Mouse (Mus musculus): ENCODE measurements around the gene Nsa2. TPM values are rescaled to one million over a fixed set of nuclear protein-coding genes. Genes with fewer than 3 reads are reported as not detected.
"Not testable (repeated sequence)": the region's sequence is repeated elsewhere in the genome, so short reads cannot be mapped to it uniquely, and the experiment has no call there.

The Nsa2 gene
- total RNA-seq (2015) (225 and 248 TPM in 2 replicates), total RNA-seq (2017) (333 and 335 TPM in 2 replicates)

DNA sequence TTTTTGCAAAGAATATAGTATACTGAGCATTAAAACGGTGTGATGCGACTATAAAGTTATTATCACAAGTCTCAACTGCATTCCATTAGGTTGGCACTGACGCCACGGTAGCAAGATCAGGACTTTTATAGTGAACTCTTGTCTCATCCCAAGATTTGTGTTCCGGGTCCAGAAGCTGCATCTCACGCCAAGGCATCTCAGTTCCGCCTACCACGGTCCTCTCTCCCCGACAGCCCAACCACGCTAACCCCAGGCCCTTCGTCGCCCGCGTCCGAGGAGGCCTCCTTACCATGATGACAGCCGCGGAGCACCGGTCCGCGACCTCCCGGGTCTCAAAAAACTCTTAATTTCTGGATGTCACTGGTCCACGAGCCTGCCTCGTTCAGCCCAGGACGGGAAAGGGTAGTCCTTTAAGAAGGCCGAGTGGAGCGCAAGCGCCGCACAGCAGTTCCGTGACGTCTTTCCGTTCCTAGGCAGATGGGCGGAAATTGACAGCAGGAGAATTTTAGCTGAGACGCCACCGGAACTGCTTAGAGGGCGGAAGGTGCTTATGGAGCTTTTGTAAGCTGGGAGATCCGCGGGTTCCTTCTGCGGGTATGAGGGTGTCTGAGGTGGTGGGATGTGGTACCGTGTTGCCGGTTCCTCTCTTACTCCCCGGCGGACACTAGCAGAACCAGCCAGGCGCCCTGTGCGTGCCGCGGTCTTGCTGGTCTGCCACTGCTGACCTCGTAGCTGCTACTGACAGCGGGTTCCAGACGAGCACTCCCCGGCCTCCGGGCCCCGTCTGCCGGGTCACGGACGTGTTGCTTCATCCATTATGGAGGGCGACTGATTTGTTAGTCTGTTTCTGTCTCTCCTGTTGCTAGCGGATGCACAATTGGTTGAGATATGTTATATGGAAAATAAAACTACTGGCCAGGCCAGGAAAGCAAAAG is at the start of gene Nsa2, which contains the start of gene Gfm2:
Gene Nsa2 (minus strand): TSS at position 472 of the 935 bp plus-strand sequence.
Gene Gfm2 (plus strand): TSS at position 472 of the 935 bp plus-strand sequence.
- ATAC-seq (ENCODE audit: poor library complexity, severe bottlenecking): peak; percentile 98

DNA sequence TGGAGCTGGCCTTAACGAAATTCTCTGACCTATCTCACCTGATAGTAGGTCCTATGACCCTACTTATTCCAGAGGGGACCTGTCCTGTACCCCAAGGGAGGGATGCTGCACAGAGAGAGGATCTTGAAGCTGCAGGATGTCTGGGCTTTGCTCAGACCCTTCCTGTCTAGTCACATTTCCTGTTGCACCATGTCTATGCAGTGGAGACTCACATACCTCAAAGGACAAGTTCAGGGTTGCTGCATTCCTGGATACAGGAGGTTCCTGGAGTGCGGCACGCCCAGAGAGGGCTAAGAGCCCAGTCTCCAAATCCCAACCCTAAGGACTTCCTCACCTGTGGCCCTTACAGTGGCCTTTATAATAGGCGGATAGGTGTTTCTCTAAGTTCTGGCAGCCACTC is 48.6 kb upstream of the Nsa2 start:
- peak; percentile 13; the same call in 1 of the 2 replicates for ATAC-seq (ENCODE audit: poor library complexity, severe bottlenecking)

DNA sequence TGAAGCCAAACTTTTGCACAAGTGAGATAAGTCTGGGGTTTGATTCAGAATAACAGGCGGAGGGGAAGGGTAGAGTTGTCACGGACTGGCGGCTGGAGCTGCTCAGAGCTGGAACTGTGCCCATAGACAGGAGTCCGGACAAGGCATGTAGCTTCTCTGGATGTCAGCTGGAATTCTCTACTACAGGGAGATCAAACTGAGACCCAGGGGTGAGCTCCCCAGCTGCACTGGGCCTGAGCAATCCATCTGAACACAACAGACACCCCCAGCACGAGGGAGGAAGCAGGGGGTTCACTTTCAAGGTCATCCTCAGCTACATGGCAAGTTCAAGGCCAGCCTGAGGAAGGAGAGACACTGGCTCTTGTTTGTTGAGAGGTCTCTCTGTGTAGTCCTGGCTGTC is 46.9 kb upstream of the Nsa2 start:
- no peak for ATAC-seq (ENCODE audit: poor library complexity, severe bottlenecking)

DNA sequence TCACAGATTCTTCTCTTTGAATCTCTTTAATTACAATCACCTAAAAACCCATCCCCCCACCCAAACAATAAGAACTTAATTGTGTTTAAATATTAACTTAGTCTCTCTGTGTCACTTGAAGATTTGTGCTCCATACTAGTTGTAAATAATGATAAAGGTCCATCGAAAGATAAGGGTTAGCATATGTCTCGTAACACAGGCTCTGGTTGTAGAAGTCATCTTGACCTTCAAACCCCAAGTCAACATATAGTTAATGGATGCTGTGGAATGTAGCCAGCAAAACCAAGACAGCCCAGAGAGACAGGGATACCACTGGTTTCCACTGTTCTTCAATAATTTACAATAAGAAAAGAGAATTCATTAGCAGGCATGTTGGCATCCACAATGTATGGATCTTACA is 46.4 kb upstream of the Nsa2 start:
- no peak for ATAC-seq (ENCODE audit: poor library complexity, severe bottlenecking)

DNA sequence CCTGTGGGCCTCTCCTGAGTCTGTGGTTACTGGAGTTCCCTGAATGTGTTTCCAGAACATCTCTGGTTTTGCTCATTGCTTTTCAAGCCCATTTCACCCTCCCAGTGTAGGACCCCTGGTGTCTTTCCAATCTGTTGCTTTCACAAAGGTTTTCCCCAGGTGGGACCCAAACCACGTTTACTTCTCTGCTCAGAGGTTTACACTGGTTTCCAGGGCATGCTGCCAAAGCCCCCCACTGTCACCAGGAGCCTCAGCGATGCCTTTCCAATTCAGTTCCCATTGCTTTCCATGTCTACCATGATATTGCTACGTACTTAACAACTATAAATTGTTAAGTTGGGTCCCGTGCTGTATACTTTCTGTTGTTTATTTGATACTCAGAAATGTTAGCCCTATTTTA is 45.1 kb upstream of the Nsa2 start:
- no peak for ATAC-seq (ENCODE audit: poor library complexity, severe bottlenecking)

DNA sequence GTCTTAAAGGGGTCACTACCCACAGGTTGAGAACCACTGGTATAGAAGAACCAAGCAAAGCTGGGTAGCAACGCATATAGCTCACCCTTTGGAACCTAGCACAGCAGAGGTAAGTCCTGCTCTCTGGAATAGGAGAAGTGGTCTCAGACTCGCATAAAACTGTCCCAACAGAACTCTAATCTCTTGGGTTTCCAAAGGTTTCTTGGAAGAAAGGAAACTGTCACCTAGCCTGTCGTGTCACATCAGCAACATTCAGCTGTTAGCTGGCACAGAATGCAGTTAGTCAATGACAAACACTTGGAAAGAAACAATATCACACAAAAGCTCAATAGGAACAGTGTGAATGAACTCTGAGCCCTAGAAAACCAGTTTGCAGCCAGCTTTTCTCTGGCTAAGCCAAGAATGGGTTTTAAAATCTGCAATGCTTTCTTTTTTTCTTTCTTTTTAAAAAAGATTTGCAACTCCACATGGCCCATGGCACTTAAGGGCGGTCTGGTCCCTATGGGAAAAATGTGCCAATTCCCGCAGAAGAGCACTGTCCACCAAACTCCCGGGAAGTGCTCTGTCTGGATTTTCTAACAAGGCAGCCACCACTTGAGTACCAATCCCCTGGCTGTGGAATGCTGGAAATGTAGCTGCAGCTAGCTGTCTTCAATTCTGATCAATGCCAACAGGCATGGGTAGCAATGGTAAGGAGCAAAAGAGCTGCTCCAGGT is 42.5 kb upstream of the Nsa2 start:
- no peak for ATAC-seq (ENCODE audit: poor library complexity, severe bottlenecking)

DNA sequence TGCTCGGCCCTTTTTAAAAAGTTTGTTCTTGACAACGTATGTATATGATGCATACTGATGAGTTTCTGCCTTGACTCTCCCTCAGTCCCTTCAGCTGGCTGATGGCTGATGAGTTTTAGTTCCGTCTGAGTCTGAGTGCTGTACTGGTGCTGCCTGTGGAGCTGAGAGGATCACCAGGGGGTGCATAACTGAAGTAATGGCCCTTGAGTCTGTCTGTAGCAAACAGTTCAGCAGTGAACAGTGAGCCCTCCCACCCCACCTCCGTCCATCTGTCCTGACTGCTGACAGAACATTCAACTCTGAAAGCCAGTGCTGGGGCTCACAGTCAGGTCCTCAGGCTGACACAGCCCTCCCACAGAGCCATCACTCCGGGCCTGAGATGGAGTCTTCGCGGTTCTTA is 41.2 kb upstream of the Nsa2 start:
- no peak for ATAC-seq (ENCODE audit: poor library complexity, severe bottlenecking)

DNA sequence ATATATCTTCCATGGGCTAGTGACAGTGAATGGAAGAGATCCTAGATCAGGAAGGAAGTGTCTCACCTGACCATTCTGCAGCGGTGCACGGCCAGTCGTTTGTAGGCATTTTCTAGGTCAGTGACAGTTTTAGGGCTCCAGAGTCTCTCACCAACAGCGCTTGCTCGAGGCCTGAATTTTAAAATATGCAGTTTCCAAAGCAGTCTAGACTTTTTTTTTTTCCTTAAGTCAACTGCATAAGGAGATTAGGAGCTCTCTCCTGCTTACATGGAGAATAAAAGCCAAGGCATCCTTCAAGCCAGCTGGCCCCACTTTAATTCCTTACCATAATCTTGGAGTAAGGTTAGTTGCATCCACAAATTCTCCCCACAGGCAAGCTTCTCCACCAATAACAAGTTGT is 39.0 kb upstream of the Nsa2 start:
- ATAC-seq (ENCODE audit: poor library complexity, severe bottlenecking): no peak

DNA sequence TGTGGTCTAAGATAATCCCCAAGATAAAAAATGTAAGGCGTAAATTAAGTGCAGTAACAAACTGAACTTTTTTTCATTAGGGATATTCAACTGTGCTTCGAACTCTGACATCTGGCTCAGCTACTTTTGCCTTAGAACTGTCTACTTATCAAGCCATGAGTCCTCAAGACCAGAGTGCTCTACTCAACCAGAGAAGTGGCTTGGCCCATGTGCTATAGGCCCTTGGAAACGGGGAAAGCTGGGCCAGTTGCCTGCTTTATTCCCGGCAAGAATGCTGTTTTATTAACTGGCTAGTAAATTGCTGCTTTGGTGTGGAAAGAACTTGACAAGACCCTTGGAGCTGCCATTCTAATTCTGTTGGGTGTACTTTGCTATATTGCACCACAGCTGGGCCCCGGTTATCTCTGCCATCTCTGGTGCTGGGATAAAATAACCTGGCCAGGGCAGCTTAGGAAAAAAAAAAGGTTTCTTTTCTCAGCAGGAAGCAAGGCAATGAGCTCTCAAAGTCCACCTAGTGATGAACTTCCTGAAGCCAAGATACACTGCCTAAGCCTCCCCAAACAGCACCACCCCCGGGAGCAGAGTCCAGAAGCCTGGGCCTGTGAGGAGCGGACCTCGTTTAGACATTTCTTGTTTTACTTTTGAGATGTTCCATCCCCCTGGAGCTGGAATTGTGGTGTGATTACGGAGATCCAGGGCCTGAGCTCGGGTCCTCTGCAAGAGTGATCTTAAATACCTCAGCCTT is 38.0 kb upstream of the Nsa2 start:
- no peak for ATAC-seq (ENCODE audit: poor library complexity, severe bottlenecking)

DNA sequence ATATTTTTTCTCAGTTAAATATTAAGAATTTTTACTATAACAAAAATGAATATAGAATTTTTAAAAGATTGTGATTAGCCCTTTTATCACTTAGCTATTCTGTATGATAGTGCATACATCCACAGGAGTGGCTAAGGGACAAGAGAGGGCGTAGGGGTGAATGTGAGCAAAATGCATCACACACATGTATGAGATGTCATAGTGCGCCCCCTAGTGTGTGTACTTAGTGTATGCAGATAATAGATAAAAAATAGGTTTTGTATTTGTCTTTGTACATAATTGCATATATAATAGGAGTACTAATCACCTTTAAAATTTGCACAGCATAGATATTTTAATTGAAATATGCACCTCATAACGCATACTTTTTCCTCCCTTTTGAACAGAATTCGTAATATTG is 8.1 kb upstream of the Nsa2 start:
- ATAC-seq (ENCODE audit: poor library complexity, severe bottlenecking): peak; percentile 94

DNA sequence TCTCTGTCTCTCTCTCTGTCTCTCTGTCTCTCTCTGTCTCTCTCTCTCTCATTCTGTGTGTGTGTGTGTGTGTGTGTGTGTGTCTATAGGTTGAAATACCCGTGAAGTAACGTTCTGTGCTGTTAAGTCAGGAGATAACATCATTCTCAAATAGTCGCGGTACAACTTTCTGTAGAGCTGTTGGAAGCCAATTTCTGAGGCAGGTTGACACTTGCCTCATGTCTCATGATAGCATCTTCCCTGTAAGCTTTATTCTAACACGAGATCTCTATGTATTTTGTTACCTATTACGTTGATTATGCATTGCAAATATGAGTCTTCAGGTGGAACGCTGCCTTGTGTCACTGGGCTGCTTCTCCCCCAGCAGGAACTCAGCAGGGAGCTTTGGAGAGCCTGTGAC is 4.6 kb upstream of the Nsa2 start:
- ATAC-seq (ENCODE audit: poor library complexity, severe bottlenecking): no peak

DNA sequence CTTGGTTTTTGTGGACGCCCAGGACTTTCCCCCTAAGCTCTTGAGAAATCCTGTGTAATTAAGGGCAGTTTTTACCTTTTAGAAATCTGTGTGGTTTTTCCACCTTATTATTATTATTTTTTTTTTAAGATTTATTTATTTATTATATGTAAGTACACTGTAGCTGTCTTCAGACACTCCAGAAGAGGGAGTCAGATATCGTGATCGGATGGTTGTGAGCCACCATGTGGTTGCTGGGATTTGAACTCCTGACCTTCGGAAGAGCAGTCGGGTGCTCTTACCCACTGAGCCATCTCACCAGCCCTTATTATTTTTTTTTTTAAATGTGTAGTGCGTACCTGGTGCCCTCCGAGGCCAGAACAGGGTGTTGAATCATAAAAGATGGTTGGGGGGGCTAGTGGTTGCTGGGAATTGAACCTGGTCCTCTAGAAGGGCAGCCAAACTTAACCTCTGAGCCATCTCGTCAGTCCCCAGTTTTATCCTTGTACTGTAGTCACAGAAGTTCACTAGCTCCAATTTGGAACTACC is 731 bp upstream of the Nsa2 start:
- ATAC-seq (ENCODE audit: poor library complexity, severe bottlenecking): not testable (repeated sequence)

DNA sequence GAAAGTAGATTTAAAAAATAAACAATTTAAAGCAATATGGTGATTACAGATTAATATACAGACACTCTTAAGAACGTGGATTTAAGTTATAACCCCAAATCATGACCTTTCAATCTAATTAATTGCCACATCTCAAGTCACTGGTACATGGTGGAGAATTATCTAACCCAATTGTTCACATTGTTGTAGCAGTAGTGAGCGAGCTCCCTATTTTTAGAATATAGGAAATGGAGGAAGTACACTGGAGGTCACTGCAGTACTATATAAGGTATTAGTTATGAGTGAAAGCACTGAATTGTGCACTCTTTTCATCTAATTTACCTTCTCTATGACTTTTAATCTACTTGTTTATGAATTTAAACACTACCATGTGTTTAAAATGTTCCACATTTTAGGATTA is 7.3 kb downstream of the Nsa2 start:
- not testable (repeated sequence) for ATAC-seq (ENCODE audit: poor library complexity, severe bottlenecking)

DNA sequence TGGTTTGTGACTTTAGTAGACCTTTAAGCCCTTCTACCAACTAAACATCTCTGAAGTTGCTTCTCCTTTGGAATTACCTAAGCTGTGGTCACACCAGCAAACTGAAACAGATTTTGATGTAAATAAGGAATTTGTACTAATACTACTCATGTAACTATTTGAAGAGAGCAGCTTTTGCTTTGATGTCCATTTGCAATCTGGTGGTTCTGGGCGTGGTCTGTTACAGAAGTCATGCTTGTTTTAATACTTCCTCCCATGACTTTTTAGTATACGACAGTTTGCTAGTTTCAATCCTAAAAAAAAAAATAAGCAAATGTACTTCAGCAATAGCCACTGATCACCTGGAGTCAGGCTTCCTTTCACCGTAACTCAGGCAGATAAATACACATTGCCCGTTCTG is 8.1 kb downstream of the Nsa2 start:
- ATAC-seq (ENCODE audit: poor library complexity, severe bottlenecking): peak; percentile 56; the same call in 1 of the 2 replicates

DNA sequence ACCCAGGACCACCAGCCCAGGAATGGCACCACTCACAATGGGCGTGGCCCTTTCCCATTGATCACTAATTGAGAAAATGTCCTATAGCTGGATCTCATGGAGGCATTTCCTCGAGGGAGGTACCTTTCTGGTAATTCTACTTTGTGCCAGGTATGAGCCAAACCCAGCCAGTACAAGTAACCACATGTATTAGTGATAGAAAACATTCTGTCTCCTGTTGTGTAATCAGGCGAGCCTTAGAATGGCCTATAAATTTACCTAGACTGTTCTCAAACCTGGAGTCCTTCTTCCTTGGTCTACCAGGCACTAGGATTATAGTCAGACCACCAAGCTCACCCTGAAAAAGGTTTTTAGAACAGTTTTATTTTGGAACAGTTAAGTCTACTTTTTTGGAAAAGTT is 16.4 kb downstream of the Nsa2 start:
- no peak for ATAC-seq (ENCODE audit: poor library complexity, severe bottlenecking)

DNA sequence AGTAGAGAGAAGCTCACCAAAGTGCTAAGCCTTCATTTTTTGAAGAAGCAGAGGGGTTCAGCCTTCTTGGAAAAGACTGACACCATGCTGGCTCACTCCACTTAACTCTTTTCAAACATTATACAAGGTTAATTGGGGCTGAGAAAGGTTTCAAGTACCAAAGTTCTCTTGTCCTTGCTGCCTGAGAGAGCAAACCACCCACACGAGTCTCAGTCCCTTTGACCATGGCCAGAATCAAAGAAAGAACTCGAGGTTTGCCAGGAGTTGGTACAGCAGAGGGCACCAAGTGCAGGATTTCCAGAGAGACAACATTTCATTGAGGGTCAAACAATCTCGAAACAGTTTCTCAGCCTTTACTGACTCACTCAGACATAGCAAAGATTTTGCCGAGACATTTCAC is 28.7 kb downstream of the Nsa2 start:
- no peak for ATAC-seq (ENCODE audit: poor library complexity, severe bottlenecking)

DNA sequence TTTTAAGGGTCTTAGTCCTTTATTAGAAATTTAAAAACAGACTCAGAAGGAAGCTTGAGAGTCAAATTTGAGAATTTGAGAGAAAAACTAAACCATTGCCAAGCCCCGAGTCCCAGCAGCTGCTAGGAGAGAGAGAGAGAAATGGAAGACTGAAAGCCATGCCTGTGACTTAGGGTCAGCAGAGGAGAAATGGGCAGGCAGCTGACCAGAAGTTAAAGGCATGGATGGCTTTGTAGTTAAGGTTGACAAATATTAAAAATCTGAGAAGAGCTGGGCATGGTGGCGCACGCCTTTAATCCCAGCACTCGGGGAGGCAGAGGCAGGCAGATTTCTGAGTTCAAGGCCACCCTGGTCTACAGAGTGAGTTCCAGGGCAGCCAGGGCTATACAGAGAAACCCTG is 30.0 kb downstream of the Nsa2 start:
- not testable (repeated sequence) for ATAC-seq (ENCODE audit: poor library complexity, severe bottlenecking)

DNA sequence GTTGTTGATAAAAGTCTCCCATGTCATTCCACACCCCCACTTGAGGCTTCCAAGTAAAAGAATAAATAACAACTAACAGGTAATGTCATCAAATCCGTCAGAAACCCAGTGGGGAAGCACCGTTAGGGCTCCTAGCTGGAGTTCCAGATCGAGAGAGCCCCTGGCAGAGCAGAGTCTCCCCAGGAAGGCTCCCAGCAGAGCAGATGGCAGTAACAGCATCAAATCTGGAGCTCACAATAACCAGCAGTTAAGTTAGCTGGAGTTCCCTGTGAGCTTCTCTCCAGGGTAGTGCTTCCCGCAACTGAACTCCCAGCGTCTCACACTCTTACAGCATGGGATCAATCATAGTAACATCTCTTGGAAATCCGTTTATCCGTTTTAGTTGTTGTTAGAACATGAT is 32.7 kb downstream of the Nsa2 start:
- ATAC-seq (ENCODE audit: poor library complexity, severe bottlenecking): no peak

DNA sequence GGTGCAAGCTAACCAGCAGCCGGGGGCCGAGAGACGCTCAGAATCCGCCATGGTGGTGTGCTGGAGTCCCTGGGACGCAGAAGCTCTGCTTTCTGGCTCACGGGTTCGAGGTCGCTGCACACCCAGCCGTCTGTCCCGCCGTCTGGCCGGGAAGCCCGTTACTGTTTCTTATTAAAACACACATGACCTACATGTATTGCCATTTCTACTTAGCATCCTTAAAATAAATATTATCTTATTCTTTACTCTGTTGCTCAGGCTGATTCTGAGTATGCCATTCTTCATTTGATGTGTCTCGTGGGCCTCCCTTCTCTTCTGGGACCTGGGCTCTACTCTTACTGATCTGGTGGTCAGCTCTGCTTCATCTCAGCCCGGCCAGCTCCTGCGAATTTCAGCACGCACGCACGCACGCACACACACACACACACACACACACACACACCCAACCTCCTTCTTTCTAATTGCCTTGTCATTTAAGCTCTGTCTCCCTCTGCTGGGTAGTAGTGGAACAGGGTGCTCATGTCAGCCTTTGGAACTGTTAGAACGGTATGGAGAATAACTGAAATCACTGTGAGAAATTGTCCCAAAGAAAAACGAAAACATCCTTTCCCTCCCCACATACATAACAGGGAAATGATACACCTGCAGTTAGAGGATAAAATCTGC is 38.4 kb downstream of the Nsa2 start, which contains the start of gene Gm6169:
Gene Gm6169 (minus strand): TSS at position 51 of the 666 bp plus-strand sequence.
- ATAC-seq (ENCODE audit: poor library complexity, severe bottlenecking): peak; percentile 68

DNA sequence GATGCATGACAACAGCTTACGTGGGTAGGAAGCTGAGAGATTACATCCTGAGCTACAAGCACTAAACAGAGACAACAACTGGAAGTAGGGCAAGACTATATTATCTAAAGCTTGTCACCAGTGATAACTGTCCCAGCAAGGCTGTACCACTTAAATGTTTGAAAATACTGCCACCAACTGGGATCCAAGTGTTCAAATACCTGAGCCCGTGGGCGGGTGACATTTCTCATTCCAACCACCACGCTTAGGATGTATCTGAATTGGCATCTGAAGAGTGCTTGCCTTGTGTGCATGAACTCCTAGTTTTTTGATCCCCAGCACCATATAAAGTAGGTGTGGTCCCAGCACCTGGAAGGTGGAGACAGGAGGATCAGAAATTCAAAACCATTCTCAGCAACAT is 42.0 kb downstream of the Nsa2 start:
- ATAC-seq (ENCODE audit: poor library complexity, severe bottlenecking): no peak
